Mouse (Mus musculus) forebrain, embryonic 11.5 days (tissue): ENCODE measurements around the gene Atp6v0a1. TPM values are rescaled to one million over a fixed set of nuclear protein-coding genes. Genes with fewer than 3 reads are reported as not detected.

Experiments used
- ATAC-seq: fragments of 200-750 bp; cut with Nextera tagmentation; replicated peaks from 2 replicates; pipeline ENCODE4 v1.8.0; 2017; ENCODE audit warnings: moderate TSS enrichment; ENCODE audit not compliant: low FRiP score
- DNase-seq: peaks from one replicate; pipeline ENCODE4 v3.0.0-alpha.2; 2017; ENCODE audit warnings: low spot score
- H3K27ac ChIP-seq: fragments of 300-500 bp; sonication (generic); 2 replicates; pipeline ENCODE4 v1.5.1; 2014; ENCODE audit warnings: low read depth, low read length
- H3K27me3 ChIP-seq: fragments of 300-500 bp; sonication (generic); 2 replicates; pipeline ENCODE4 v1.6.1; 2014; ENCODE audit warnings: mild to moderate bottlenecking, low read length, mixed read lengths; ENCODE audit not compliant: control insufficient read depth, insufficient read depth
- H3K36me3 ChIP-seq: fragments of 300-500 bp; sonication (generic); 2 replicates; pipeline ENCODE4 v1.6.1; 2014; ENCODE audit warnings: mild to moderate bottlenecking, low read length, moderate library complexity, mixed read lengths; ENCODE audit not compliant: control insufficient read depth, insufficient read depth
- H3K4me1 ChIP-seq: fragments of 300-500 bp; sonication (generic); replicated peaks from 2 replicates; pipeline ENCODE4 v1.6.1; 2014; ENCODE audit warnings: low read length, mixed read lengths; ENCODE audit not compliant: control insufficient read depth, insufficient read depth
- H3K4me2 ChIP-seq: fragments of 300-500 bp; sonication (generic); 2 replicates; pipeline ENCODE4 v1.6.1; 2014; ENCODE audit warnings: low read depth, mild to moderate bottlenecking, low read length, moderate library complexity, mixed read lengths; ENCODE audit not compliant: severe bottlenecking
- H3K4me3 ChIP-seq: fragments of 300-500 bp; sonication (generic); 2 replicates; pipeline ENCODE4 v1.5.1; 2014; ENCODE audit warnings: low read depth, low read length
- H3K9ac ChIP-seq: fragments of 300-500 bp; sonication (generic); 2 replicates; pipeline ENCODE4 v1.6.1; 2014; ENCODE audit warnings: low read length
- H3K9me3 ChIP-seq: fragments of 300-500 bp; sonication (generic); 2 replicates; pipeline ENCODE4 v1.6.1; 2016; ENCODE audit warnings: low read length, mixed read lengths; ENCODE audit not compliant: control insufficient read depth
- WGBS: fragments of 180-500 bp; shearing (Covaris S2); extraction: QIAGEN DNeasy Blood & Tissue Kit; methylation state at CpG from one replicate; pipeline ENCODE4 v1.1.7; 2014; 5-methylcytosine and 5-hydroxymethylcytosine counted together
- polyA plus RNA-seq: library from polyadenylated mRNA; unstranded; fragments of >200 nt; fragmentation: Nextera tagmentation; extraction: Ambion mirVana; gene quantifications from 2 replicates; pipeline ENCODE4 v1.2.1, GENCODE M21; 2014

Atp6v0a1 gene
- polyA plus RNA-seq, 1 experiment from 2014 or later: 47.0 TPM

DNA sequence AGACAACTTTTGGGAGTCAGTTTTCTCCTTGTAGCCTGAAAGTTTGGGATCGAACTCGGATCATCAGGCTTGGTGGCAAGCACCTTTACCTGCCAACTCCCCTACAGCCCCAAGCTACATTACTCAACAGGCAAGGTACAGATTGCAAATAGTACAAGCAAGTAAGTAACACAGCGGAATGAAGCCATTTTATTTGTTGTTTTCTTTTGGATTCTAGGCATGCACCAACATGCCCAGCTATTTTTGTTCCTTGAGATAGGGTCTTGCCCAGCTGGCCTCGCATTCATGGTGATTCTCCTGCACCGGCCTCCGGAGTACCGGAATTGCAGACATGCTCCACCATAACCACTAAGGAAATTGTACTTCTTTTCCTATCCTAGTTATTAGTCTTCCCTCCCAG, 36.0 kb upstream of the Atp6v0a1 start:
- 88% methylated on average over 7 of the region's 7 CpGs for WGBS
- no peak for DNase-seq
- no peak for ATAC-seq
- no peak overlapping the region for H3K9ac ChIP-seq
- peaks cover 10% of the 10 kb centered on the region; the same call in 1 of the 2 replicates for H3K4me1 ChIP-seq
- H3K36me3 ChIP-seq: no peaks in the 10 kb centered on the region
- H3K4me2 ChIP-seq: no peak overlapping the region
- no peak overlapping the region for H3K4me3 ChIP-seq
- H3K9me3 ChIP-seq: no peaks in the 10 kb centered on the region
- H3K27me3 ChIP-seq: peaks cover 45% of the 10 kb centered on the region
- no peak overlapping the region for H3K27ac ChIP-seq

DNA sequence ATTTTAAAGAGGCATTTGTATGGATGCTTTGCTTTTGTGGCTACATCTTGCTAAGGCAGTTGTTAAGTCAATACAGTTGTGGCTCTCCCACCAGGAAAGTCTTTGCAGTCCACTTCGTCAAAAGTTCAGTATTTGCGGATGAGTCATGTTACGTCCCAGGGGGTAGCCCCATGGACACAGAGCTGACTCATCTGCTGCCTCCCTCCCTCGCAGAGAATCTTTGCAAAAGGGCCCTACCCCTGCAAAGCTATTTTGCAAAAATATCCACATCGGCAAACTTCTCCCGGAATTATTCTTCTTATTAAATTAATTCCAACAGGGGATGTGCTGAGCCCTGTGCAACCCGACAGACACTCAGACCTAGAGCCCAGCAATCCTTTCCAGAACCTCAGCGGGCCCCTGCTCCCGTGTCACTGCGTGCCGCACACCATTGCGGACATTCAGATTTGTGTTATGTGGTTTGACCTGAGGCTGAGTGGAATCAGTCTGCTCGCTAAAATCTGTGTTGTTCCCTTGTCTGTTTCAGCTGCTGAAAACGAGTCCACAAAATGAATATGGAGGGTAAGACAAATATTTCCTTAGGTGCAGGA, 34.8 kb upstream of the Atp6v0a1 start:
- Histone ChIP-seq H3K4me2 (no peak overlapping the region), H3K9ac (no peak overlapping the region)
- 83% methylated on average over 14 of the region's 14 CpGs for WGBS

DNA sequence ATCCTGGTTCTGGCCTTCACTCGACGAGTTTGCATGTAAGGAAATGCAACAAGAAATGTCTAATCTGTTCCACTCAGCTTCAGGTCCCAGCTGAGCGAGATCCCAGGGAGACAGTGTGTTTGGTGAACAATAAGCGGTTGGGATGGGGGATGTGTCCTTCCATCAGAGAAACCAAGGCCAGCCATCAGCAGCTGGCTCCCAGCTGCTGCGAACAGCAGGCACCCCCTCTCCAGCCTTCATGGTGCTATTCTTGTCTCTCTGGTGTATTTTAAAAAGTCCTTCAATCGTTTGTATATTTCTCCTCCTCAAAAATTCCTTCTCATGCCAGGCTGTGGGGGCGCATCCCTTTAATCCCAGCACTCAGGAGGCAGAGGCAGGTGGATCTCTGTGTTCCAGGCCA, 34.0 kb upstream of the Atp6v0a1 start:
- ATAC-seq: no peak
- Histone ChIP-seq H3K27me3 (peaks cover 25% of the 10 kb centered on the region), H3K9me3 (no peaks in the 10 kb centered on the region), H3K27ac (no peak overlapping the region), H3K9ac (no peak overlapping the region), H3K4me1 (peaks cover under 1% of the 10 kb centered on the region; the same call in 1 of the 2 replicates), H3K4me3 (no peak overlapping the region), H3K4me2 (no peak overlapping the region), H3K36me3 (no peaks in the 10 kb centered on the region)
- no peak for DNase-seq
- 83% methylated on average over 7 of the region's 7 CpGs for WGBS

More for the DNA sequence above, 34.8 kb upstream of the Atp6v0a1 start:
- Histone ChIP-seq H3K36me3 (no peaks in the 10 kb centered on the region), H3K4me3 (no peak overlapping the region), H3K27me3 (peaks cover 33% of the 10 kb centered on the region), H3K9me3 (no peaks in the 10 kb centered on the region), H3K27ac (no peak overlapping the region), H3K4me1 (peaks cover 7% of the 10 kb centered on the region; the same call in 1 of the 2 replicates)
- DNase-seq (no peak), ATAC-seq (no peak)

DNA sequence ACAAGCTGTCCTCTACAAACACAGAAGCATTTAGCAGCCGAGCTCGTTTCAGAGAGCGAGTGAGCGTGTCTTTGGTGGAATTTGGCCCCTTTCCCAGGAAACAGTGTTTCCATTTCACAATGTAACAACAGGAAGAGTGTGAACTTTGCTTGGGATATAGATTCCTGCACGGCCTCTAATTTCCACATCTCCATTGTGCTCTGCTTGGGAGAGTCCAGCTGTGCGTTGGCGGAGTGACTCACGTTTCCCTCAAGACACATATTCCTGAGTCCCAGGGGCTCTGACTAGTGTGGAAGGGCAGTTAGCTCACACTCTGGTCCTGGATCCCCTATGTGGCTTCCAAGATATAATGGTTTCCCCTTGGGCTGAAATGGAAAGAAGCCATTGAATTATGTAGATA, 29.4 kb upstream of the Atp6v0a1 start:
- no peak for DNase-seq
- Histone ChIP-seq H3K9me3 (no peaks in the 10 kb centered on the region), H3K4me1 (no peaks in the 10 kb centered on the region), H3K36me3 (no peaks in the 10 kb centered on the region), H3K27me3 (peaks cover 10% of the 10 kb centered on the region; the same call in 1 of the 2 replicates), H3K27ac (no peak overlapping the region), H3K4me2 (no peak overlapping the region), H3K4me3 (no peak overlapping the region), H3K9ac (no peak overlapping the region)
- ATAC-seq: no peak
- 78% methylated on average over 8 of the region's 8 CpGs for WGBS

DNA sequence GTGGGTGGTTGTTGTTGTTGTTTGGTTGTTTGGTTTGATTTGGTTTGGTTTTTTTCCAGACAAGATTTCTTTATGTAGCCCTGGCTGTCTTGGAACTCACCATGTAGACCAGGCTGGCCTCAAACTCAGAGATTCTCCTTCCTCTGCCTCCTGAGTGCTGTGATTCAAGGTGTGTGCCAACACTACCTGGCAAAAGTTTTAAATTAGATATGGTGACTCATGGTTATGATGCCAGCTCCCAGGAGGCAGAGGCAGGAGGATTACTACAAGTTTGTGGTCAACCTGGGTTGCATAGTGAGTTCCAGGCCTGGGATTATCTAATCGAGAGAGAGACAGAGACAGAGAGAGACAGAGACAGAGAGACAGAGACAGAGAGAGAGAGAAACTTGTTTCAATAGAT, 28.8 kb upstream of the Atp6v0a1 start:
- DNase-seq (no peak), ATAC-seq (no peak)
- 71% methylated on average over 1 of the region's 1 CpGs for WGBS
- H3K4me2 ChIP-seq: no peak overlapping the region
- peaks cover 10% of the 10 kb centered on the region; the same call in 1 of the 2 replicates for H3K27me3 ChIP-seq
- H3K4me1 ChIP-seq: no peaks in the 10 kb centered on the region
- H3K9ac ChIP-seq: no peak overlapping the region
- H3K36me3 ChIP-seq: no peaks in the 10 kb centered on the region
- no peak overlapping the region for H3K4me3 ChIP-seq
- H3K27ac ChIP-seq: no peak overlapping the region
- no peaks in the 10 kb centered on the region for H3K9me3 ChIP-seq

DNA sequence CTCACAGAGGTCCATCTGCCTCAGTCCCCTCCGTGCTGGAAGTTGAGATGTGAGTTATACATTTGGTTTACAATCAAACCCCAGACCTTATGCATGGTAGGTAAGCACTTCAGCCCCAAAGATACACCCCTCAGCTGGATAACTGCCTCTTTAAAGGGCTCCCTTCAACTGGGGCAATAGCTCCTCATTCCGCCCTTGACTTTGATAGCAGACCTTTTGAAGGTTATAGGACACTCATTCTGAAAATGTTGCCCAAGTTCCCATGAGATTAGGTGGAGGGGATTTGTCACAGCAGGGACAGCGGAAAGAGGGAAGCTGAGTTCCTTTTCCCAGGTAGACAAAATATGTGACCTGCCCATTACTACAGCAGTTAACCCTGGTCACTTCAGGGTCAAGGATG, 28.0 kb upstream of the Atp6v0a1 start:
- Histone ChIP-seq H3K9ac (no peak overlapping the region), H3K4me1 (no peaks in the 10 kb centered on the region), H3K4me3 (no peak overlapping the region), H3K27ac (no peak overlapping the region), H3K9me3 (no peaks in the 10 kb centered on the region), H3K27me3 (peaks cover 10% of the 10 kb centered on the region; the same call in 1 of the 2 replicates), H3K4me2 (no peak overlapping the region), H3K36me3 (no peaks in the 10 kb centered on the region)
- ATAC-seq: no peak
- WGBS: 63% methylated on average over 3 of the region's 3 CpGs
- DNase-seq: no peak

DNA sequence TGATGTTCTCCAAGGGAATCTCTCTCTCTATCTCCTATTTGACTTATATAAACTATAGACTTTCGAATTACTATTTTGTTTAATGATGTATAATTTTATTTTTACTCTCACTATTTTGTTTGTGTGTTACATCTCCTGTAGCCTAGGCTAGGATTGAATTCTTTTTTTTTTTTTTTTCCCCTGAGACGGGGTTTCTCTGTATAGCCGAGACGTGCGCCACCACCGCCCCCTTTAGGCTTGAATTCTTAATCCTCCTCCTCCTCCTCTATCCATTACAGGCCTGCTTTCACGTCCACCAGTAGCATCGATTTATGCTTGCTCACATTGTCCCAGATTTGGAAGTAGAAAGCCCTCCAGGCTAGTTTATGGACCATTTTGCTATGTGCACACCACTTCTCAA, 27.2 kb upstream of the Atp6v0a1 start:
- no peaks in the 10 kb centered on the region for H3K9me3 ChIP-seq
- 9% methylated on average over 8 of the region's 8 CpGs for WGBS
- H3K4me2 ChIP-seq: no peak overlapping the region
- no peak for DNase-seq
- H3K36me3 ChIP-seq: no peaks in the 10 kb centered on the region
- H3K4me1 ChIP-seq: no peaks in the 10 kb centered on the region
- H3K4me3 ChIP-seq: no peak overlapping the region
- no peak overlapping the region for H3K9ac ChIP-seq
- H3K27ac ChIP-seq: no peak overlapping the region
- peaks cover 10% of the 10 kb centered on the region; the same call in 1 of the 2 replicates for H3K27me3 ChIP-seq
- ATAC-seq: no peak

DNA sequence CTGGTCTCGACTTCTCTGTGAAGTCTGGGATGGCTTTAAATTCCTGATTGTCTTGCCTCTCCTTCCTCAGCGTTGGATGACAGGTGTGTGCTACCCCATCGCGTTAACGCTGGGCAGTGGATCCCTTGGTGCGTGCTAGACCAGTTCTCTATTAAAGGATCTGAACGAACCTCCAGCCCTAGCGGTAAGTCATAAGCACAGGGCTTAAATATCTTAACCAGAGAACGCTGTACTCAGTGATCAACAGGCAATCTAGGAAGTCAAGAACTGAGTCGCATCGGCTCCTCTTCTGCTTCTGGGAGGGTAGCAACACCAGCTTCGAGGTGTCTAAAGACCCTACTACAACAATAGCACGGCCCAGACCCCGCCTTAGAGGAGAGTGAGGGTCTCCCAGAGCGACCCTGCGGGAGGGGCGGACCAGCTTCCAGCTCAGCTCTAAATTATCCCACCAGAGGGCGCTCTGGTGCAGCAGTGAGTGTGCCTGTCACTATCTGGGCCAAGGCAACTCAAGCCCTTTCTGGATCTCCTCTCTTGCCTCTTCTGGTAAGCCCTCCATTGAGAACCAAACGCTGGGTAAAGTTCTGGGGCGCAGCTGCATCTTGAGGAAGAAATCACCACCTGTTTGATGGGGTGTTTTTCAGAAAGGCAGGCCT, 26.0 kb upstream of the Atp6v0a1 start:
- no peaks in the 10 kb centered on the region for H3K4me1 ChIP-seq
- DNase-seq (peak; percentile 93), ATAC-seq (0 out of 2 replicates have a peak, but pooled peaks have one; percentile 18)
- no peak overlapping the region for H3K27ac ChIP-seq
- 4% methylated on average over 20 of the region's 20 CpGs for WGBS
- peak overlapping the region; percentile 49 for H3K4me2 ChIP-seq
- peak overlapping the region; percentile 17; the same call in 1 of the 2 replicates for H3K4me3 ChIP-seq
- H3K36me3 ChIP-seq: no peaks in the 10 kb centered on the region
- H3K9me3 ChIP-seq: no peaks in the 10 kb centered on the region
- peak overlapping the region; percentile 30 for H3K9ac ChIP-seq
- H3K27me3 ChIP-seq: peaks cover 10% of the 10 kb centered on the region; the same call in 1 of the 2 replicates

DNA sequence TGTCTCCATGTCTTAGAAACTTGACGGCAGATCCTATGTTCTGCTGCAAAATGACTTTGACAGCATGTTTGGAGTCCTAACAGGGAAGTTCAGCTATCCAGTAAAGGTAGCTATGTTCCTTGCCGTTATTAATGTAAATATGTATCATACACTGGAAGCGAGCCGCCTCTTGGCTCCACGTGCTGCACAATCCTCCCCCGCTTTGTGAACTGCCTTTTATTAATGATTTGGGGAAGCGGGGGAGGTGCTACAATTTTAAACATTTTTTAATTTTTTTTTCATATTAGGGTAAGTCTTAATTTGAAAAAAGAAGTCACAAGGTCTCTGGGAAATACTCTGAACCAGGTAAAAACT, 25.5 kb upstream of the Atp6v0a1 start:
- Histone ChIP-seq H3K9me3 (no peaks in the 10 kb centered on the region), H3K4me2 (no peak overlapping the region), H3K27me3 (peaks cover 10% of the 10 kb centered on the region; the same call in 1 of the 2 replicates), H3K4me3 (no peak overlapping the region), H3K9ac (no peak overlapping the region), H3K4me1 (no peaks in the 10 kb centered on the region), H3K27ac (no peak overlapping the region), H3K36me3 (no peaks in the 10 kb centered on the region)
- WGBS: 81% methylated on average over 7 of the region's 7 CpGs
- no peak for ATAC-seq
- DNase-seq: no peak
